Mouse (Mus musculus) heart, adult 2 months (tissue): ENCODE data around the gene Rps3. TPM values are rescaled to one million over a fixed set of nuclear protein-coding genes. Genes with fewer than 3 reads are reported as not detected.

Experiments
- DNase-seq, 2 experiments: peaks; one replicate each; pipeline ENCODE4 v3.0.0; 2021
- H3K27ac ChIP-seq: fragments of 200-600 bp; 2 replicates; pipeline ENCODE4 v1.8.1; 2022
- H3K27me3 ChIP-seq: fragments of 200-500 bp; 2 replicates; pipeline ENCODE4 v1.6.1; 2012; ENCODE audit warnings: mild to moderate bottlenecking, low read length, inconsistent platforms, mixed read lengths; ENCODE audit not compliant: control insufficient read depth, insufficient read depth
- H3K36me3 ChIP-seq: fragments of 200-500 bp; 2 replicates; pipeline ENCODE4 v1.6.1; 2012; ENCODE audit warnings: low read length, inconsistent platforms; ENCODE audit not compliant: control insufficient read depth, insufficient read depth
- H3K4me1 ChIP-seq: fragments of 200-500 bp; 2 replicates; pipeline ENCODE4 v1.6.1; 2011; ENCODE audit warnings: low read length; ENCODE audit not compliant: control insufficient read depth, insufficient read depth
- H3K4me3 ChIP-seq: fragments of 200-600 bp; 2 replicates; pipeline ENCODE4 v1.8.1; 2022
- H3K79me2 ChIP-seq: fragments of 200-500 bp; replicated peaks from 2 replicates; pipeline ENCODE4 v1.6.1; 2012; ENCODE audit warnings: mild to moderate bottlenecking, inconsistent platforms, low read length, moderate library complexity, mixed read lengths; ENCODE audit not compliant: control insufficient read depth, insufficient read depth
- H3K9ac ChIP-seq: fragments of 200-500 bp; 2 replicates; pipeline ENCODE4 v1.6.1; 2012; ENCODE audit warnings: low read depth, mild to moderate bottlenecking, control low read depth, inconsistent platforms, low read length, mixed read lengths
- CTCF ChIP-seq: fragments of 200-600 bp; IDR thresholded peaks from 2 replicates; pipeline ENCODE4 v1.8.1; 2022; ENCODE audit warnings: antibody characterized with exemption, mild to moderate bottlenecking, moderate library complexity
- EP300 ChIP-seq: fragments of 200-500 bp; IDR thresholded peaks from 2 replicates; pipeline ENCODE4 v1.6.1; 2011; ENCODE audit warnings: low read depth, low read length, control low read depth; ENCODE audit not compliant: insufficient read depth
- POLR2A ChIP-seq: fragments of 200-500 bp; IDR thresholded peaks from 2 replicates; pipeline ENCODE4 v1.6.1; 2011; ENCODE audit warnings: mild to moderate bottlenecking, low read depth, low read length, control low read depth; ENCODE audit not compliant: insufficient read depth
- WGBS: fragments of 180-500 bp; shearing (Covaris S2); methylation state at CpG from one replicate; pipeline ENCODE4 v1.1.7; 2018; 5-methylcytosine and 5-hydroxymethylcytosine counted together
- intact Hi-C: fragments of 180-260 bp; cut with DNase I; formaldehyde crosslinking; loops from one replicate; pipeline ENCODE4 v1.15.1; 2025
- polyA plus RNA-seq: library from polyadenylated mRNA; depleted of rRNA; stranded (reverse); fragments of >200 nt; gene quantifications from 2 replicates; pipeline ENCODE4 v1.2.3, GENCODE M21; 2012
- total RNA-seq, 2 experiments: library from RNA; stranded (reverse); gene quantifications; 2 replicates each; pipeline ENCODE4 v1.2.3; 2021

The Rps3 gene
- total and polyA plus RNA-seq, 3 experiments: 196 to 361 (median 316) TPM

DNA sequence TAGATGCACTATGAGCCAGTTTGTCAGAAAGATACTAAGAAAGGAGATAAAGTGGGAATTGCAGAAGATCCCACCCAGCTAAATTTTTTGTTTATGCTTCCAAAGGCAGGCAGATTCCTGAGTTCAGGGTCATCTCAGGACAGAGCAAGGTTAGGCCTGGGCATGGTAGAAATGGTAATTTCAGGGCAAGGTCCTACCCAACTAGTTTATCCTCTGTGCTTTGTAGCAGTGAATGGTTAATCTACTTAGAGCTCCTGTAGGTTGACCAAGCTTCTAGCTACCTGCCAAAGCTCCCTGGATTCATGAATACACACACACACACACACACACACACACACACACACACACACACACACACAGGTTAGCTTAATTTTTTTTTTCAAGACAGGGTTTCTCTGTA is 21.0 kb upstream of the Rps3 start:
- DNase-seq: no peak
- no peak overlapping the region for H3K9ac ChIP-seq
- no peak overlapping the region for H3K27ac ChIP-seq
- TF ChIP-seq CTCF (no peak), EP300 (no peak), POLR2A (no peak)
- intact Hi-C loops: loop anchor here (5.0 kb wide), 1 partner anchor 33 kb away; the partner anchor contains the start of gene Arrb1
- no peaks in the 10 kb centered on the region for H3K36me3 ChIP-seq
- H3K4me3 ChIP-seq: no peak overlapping the region
- H3K79me2 ChIP-seq: no peaks in the 10 kb centered on the region
- no peaks in the 10 kb centered on the region for H3K4me1 ChIP-seq
- H3K27me3 ChIP-seq: no peaks in the 10 kb centered on the region

DNA sequence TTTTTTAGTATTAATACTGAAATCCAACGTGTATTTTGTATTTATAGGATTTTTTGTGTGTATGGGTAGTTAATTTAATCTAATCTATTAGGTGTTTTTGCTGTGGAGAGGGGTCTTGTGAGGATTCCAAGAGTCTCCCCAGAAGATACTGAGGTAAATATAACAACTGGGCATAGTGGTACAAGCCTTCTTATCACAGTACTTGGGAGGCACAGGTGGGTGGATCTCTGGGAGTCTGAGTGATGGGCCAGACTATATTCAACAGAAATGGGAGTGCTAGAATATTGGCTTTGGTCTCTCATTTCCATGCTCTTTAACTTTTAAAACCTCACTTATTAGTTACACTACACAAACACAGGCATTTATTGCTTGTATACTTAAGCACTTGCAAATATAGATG is 17.6 kb upstream of the Rps3 start:
- H3K9ac ChIP-seq: no peak overlapping the region
- no peaks in the 10 kb centered on the region for H3K4me1 ChIP-seq
- no peaks in the 10 kb centered on the region for H3K36me3 ChIP-seq
- no peaks in the 10 kb centered on the region for H3K79me2 ChIP-seq
- H3K27me3 ChIP-seq: no peaks in the 10 kb centered on the region
- no peak for DNase-seq
- intact Hi-C loops: loop anchor here (5.0 kb wide), 1 partner anchor 36 kb away; the partner anchor contains the start of gene Arrb1
- WGBS: 47% methylated on average over 1 of the region's 1 CpGs
- no peak overlapping the region for H3K27ac ChIP-seq
- TF ChIP-seq EP300: no peak
- TF ChIP-seq CTCF: no peak
- no peak for TF ChIP-seq POLR2A
- H3K4me3 ChIP-seq: no peak overlapping the region

DNA sequence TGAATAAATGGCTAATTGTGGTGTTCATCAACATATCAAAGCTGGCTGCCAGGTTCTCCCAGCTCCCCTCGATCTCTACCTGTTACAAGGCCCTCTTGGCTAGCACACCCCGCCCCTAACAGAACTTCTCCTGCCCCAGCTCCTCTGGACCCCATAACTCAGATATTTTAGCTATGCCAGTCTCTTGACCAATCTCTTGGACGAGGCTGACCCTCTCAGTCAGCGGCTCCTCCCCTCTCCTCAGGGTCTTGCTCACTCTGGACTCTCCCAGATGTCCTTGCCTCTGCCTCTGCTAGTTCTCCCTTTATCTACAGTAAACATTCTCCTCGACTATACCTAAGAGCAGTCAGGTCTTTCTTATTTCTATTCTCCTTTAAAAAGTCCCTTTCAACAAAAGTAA is 17.1 kb upstream of the Rps3 start:
- no peak overlapping the region for H3K9ac ChIP-seq
- no peak overlapping the region for H3K27ac ChIP-seq
- 55% methylated on average over 5 of the region's 5 CpGs for WGBS
- TF ChIP-seq EP300 (no peak), POLR2A (no peak), CTCF (no peak)
- no peaks in the 10 kb centered on the region for H3K27me3 ChIP-seq
- no peak overlapping the region for H3K4me3 ChIP-seq
- no peaks in the 10 kb centered on the region for H3K79me2 ChIP-seq
- H3K4me1 ChIP-seq: no peaks in the 10 kb centered on the region
- no peaks in the 10 kb centered on the region for H3K36me3 ChIP-seq
- DNase-seq: no peak
- intact Hi-C loops: loop anchor here (1.0 to 5.0 kb wide), 3 partner anchors 37 to 90 kb away; partner anchors contain the start of gene Arrb1

DNA sequence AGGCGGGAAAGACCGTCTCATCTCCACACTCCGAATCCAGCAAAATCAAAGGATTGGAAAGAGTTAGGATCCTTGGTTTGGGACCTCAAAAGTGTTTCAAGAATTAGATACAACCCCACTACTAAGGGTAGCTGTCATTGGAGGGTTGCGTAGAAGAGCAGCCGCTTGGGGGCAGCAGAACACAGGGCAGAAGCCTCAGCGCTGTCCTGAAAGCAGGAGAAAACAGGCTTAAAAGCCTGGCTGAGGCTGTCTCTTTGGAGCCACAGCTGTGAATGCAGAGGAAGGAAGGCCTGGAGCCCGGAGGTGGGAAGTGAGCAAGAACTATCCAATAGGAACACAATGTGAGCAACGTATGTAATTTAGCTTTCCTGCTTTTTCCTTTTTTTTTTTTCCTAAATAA is 16.7 kb upstream of the Rps3 start:
- DNase-seq: peak; percentile 80 to 86
- Histone ChIP-seq H3K4me1 (no peaks in the 10 kb centered on the region), H3K4me3 (no peak overlapping the region), H3K27ac (no peak overlapping the region), H3K79me2 (no peaks in the 10 kb centered on the region), H3K36me3 (no peaks in the 10 kb centered on the region), H3K9ac (no peak overlapping the region), H3K27me3 (no peaks in the 10 kb centered on the region)
- intact Hi-C loops: loop anchor here (1.0 to 5.0 kb wide), 3 partner anchors 37 to 90 kb away; partner anchors contain the start of gene Arrb1
- WGBS: 2% methylated on average over 8 of the region's 8 CpGs
- TF ChIP-seq POLR2A: no peak
- peak; percentile 91 for TF ChIP-seq EP300
- TF ChIP-seq CTCF: peak; percentile 99

DNA sequence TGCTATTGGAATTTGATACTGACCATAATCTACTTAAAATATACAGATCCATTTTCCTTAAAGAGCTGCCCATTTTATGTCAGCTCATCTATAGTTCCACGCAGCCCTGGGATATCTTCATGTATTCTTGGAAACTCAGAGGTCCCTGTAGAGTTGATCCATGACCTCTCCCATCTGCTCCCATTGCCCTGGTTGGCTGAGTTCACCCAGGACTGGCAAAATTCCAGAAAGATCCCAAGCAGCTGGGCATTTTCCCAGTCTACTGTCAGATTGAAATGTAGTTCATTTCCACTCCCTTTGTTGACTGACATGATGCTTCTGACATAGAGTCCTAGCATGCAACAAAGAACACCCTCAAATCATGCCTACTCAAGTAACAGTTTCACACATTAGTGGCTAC is 15.6 kb upstream of the Rps3 start:
- Histone ChIP-seq H3K36me3 (no peaks in the 10 kb centered on the region), H3K9ac (no peak overlapping the region), H3K27ac (no peak overlapping the region), H3K4me1 (no peaks in the 10 kb centered on the region), H3K27me3 (no peaks in the 10 kb centered on the region), H3K79me2 (no peaks in the 10 kb centered on the region), H3K4me3 (no peak overlapping the region)
- intact Hi-C loops: no loop called here
- WGBS: 39% methylated on average over 1 of the region's 1 CpGs
- TF ChIP-seq CTCF: no peak
- no peak for DNase-seq

- Histone ChIP-seq H3K27me3 (no peaks in the 10 kb centered on the region), H3K9ac (no peak overlapping the region), H3K4me3 (no peak overlapping the region), H3K4me1 (no peaks in the 10 kb centered on the region), H3K27ac (no peak overlapping the region), H3K36me3 (no peaks in the 10 kb centered on the region), H3K79me2 (no peaks in the 10 kb centered on the region)
- no peak for DNase-seq
- intact Hi-C loops: no loop called here
- TF ChIP-seq EP300 (no peak), CTCF (no peak)
- 76% methylated on average over 5 of the region's 5 CpGs for WGBS
These were observed 6.2 kb upstream of the Rps3 start for GRCm38 (mm10) chr7:99489708-99490107.
